ENCODE assay signal across 10 mouse cellular contexts in the genomic region with DNA sequence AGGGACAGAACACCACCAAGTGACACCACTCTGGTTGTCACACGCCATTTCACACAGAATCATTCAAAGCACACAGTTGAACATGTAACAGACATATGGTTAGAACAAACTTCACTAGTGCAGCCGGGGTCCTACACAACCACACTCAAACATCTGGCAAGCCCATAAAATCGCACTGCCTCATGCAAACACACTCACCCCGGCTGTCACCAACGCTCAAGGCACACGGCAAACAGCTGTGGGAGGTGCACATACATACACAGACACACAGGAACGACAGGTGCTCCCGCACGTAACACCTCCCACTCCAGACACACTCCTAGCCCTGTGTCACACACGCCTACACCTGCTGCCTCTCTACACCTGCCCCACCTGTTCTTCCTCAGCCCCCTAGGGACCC. TPM values are rescaled to one million over a fixed set of nuclear protein-coding genes. Genes with fewer than 3 reads are reported as not detected.
DNase-seq lines count a peak whose midpoint lies in the region; ATAC-seq and TF ChIP-seq lines count a peak whose summit lies in the region.
"Had no signal": no experiment of that assay in that cellular context is flagged by ENCODE, and none has a peak within 500 bp of the region (broad histone marks: within the 10 kb centered on the region; RNA-seq: fewer than 3 reads in every experiment).

No protein-coding gene starts in this region.

- H3K4me2 ChIP-seq in forebrain, embryonic 11.5 days (ENCODE audit: low read depth, low read length, severe bottlenecking) = peak overlapping the region; percentile 87
- peak overlapping the region; percentile 85 for H3K4me2 ChIP-seq in neural tube, embryonic 14.5 days (ENCODE audit: low read depth, low read length)

- peak overlapping the region; percentile 58; the same call in 1 of the 2 replicates for H3K9ac ChIP-seq in forebrain, embryonic 11.5 days (ENCODE audit: low read length)
- H3K9ac ChIP-seq in neural tube, embryonic 14.5 days (replicated peaks; ENCODE audit: low read depth, low read length) = peak overlapping the region; percentile 55; the same call in 1 of the 2 replicates

- no peak overlapping the region for H3K27ac ChIP-seq in forebrain, embryonic 11.5 days (ENCODE audit: low read depth, low read length)
- H3K27ac ChIP-seq in neural tube, embryonic 14.5 days (ENCODE audit: low read depth, low read length) = no peak overlapping the region

- peak; percentile 34 for DNase-seq in left cerebral cortex, adult 11 months (ENCODE audit: low spot score)
- no peak for DNase-seq in left cerebral cortex, postnatal 10 days (ENCODE audit: extremely low spot score in 1 of 2, low spot score in 2 of 2)
- no peak for DNase-seq in forebrain, embryonic 11.5 days (ENCODE audit: low spot score)
- DNase-seq in left cerebral cortex, postnatal 14 days (ENCODE audit: low spot score in 2 of 2) = peak; percentile 15 to 52
- DNase-seq in embryo, embryonic 11 days = no peak
- no peak for DNase-seq in ovary, postnatal 36 days (ENCODE audit: low spot score)
- no peak for DNase-seq in lung, adult 2 months
- DNase-seq: kidney, adult 8-10 months had no signal

- H3K9me3 ChIP-seq in forebrain, embryonic 11.5 days (ENCODE audit: control insufficient read depth, low read length) = no peaks in the 10 kb centered on the region
- H3K9me3 ChIP-seq in neural tube, embryonic 14.5 days (ENCODE audit: control insufficient read depth, low read length) = no peaks in the 10 kb centered on the region

- no peak for TF ChIP-seq POLR2A in lung, adult 2 months (IDR thresholded peaks at IDR 0.05; ENCODE audit: borderline replicate concordance, extremely low read depth, low read depth, low read length)

- WGBS in forebrain, embryonic 11.5 days = 71% methylated on average over 10 of the region's 10 CpGs
- WGBS in neural tube, embryonic 14.5 days = 53% methylated on average over 10 of the region's 10 CpGs
- 65% methylated on average over 10 of the region's 10 CpGs for WGBS in lung, adult 2 months

- no peaks in the 10 kb centered on the region for H3K36me3 ChIP-seq in forebrain, embryonic 11.5 days (ENCODE audit: control insufficient read depth, insufficient read depth, low read length)
- H3K36me3 ChIP-seq in neural tube, embryonic 14.5 days (ENCODE audit: control insufficient read depth, insufficient read depth, low read length) = no peaks in the 10 kb centered on the region

- TF ChIP-seq CTCF in lung, adult 2 months (IDR thresholded peaks at IDR 0.05; ENCODE audit: insufficient read depth, low read length) = no peak

- intact Hi-C loops in left cerebral cortex, postnatal 10 days (cut with DNase I) = loop anchor here (10.0 kb wide), 1 partner anchor 200 kb away; no protein-coding TSS in a partner anchor
- intact Hi-C loops in left cerebral cortex, postnatal 14 days (cut with DNase I) = no loop called here

- no peak; the same call in 1 of the 2 replicates for ATAC-seq in forebrain, embryonic 11.5 days (replicated peaks; ENCODE audit: low FRiP score)
- 0 out of 2 replicates have a peak, but pooled peaks have one; percentile 3 for ATAC-seq in neural tube, embryonic 14.5 days (ENCODE audit: low read depth)
- ATAC-seq: Patski had no signal

- H3K4me3 ChIP-seq in forebrain, embryonic 11.5 days (ENCODE audit: low read depth, low read length) = peak overlapping the region; percentile 37; the same call in 1 of the 2 replicates
- peak overlapping the region; percentile 34 for H3K4me3 ChIP-seq in neural tube, embryonic 14.5 days (ENCODE audit: low read depth, low read length)
- H3K4me3 ChIP-seq in lung, adult 2 months (replicated peaks; ENCODE audit: extremely low read depth, low read depth, low read length) = no peak overlapping the region

- no peaks in the 10 kb centered on the region; the same call in 1 of the 2 replicates for H3K27me3 ChIP-seq in forebrain, embryonic 11.5 days (ENCODE audit: control insufficient read depth, insufficient read depth, low read length)
- no peaks in the 10 kb centered on the region for H3K27me3 ChIP-seq in neural tube, embryonic 14.5 days (ENCODE audit: control insufficient read depth, insufficient read depth, low read length)
- H3K27me3 ChIP-seq: Patski had no signal

- peaks cover 23% of the 10 kb centered on the region for H3K4me1 ChIP-seq in forebrain, embryonic 11.5 days (replicated peaks; ENCODE audit: control insufficient read depth, insufficient read depth, low read length)
- H3K4me1 ChIP-seq in neural tube, embryonic 14.5 days (ENCODE audit: control insufficient read depth, insufficient read depth, low read length) = peaks cover 26% of the 10 kb centered on the region
- peaks cover 10% of the 10 kb centered on the region for H3K4me1 ChIP-seq in lung, adult 2 months (ENCODE audit: control insufficient read depth, insufficient read depth, low read length)

RNA-seq across cellular contexts. Expression of a gene that starts 0.7 kb away (rescaled TPM):
- total RNA-seq in left cerebral cortex, postnatal 10 days (2021) = 100 to 1,000 TPM; 114 to 127 TPM
- 0.76 and 1.5 TPM in 2 replicates for polyA plus RNA-seq in forebrain, embryonic 11.5 days (2014; fragmentation: Nextera tagmentation; extraction: Ambion mirVana)
- total RNA-seq in left cerebral cortex, postnatal 14 days (2021) = 100 to 1,000 TPM; 129 to 143 TPM
- 17.2 and 20.4 TPM in 2 replicates for polyA plus RNA-seq in neural tube, embryonic 14.5 days (2014; fragmentation: Nextera tagmentation; extraction: Ambion mirVana)
- polyA plus RNA-seq in lung, adult 2 months (2012; rRNA removed) = 1.1 and 1.4 TPM in 2 replicates

RNA-seq across cellular contexts. Expression of a gene that starts 31.5 kb away (rescaled TPM):
- total RNA-seq in left cerebral cortex, postnatal 10 days (2021) = 100 to 1,000 TPM; 146 to 152 TPM
- polyA plus RNA-seq in forebrain, embryonic 11.5 days (2014; fragmentation: Nextera tagmentation; extraction: Ambion mirVana) = 83.4 and 88.9 TPM in 2 replicates
- 100 to 1,000 TPM; 132 to 136 TPM for total RNA-seq in left cerebral cortex, postnatal 14 days (2021)
- polyA plus RNA-seq in neural tube, embryonic 14.5 days (2014; fragmentation: Nextera tagmentation; extraction: Ambion mirVana) = 106 and 108 TPM in 2 replicates
- 18.5 and 35.6 TPM in 2 replicates for polyA plus RNA-seq in lung, adult 2 months (2012; rRNA removed)

Comparison
In these comparisons a context has a peak if more than half of its experiments do, and no peak if none do; other contexts are left out.
1. DNase-seq: peak in left cerebral cortex, adult 11 months (single experiment) and left cerebral cortex, postnatal 14 days (2 of 2); none in left cerebral cortex, postnatal 10 days (0 of 2), forebrain, embryonic 11.5 days (single experiment), embryo, embryonic 11 days (single experiment), ovary, postnatal 36 days (single experiment) and lung, adult 2 months (single experiment).